Mouse (Mus musculus) ZHBTc4 (cell line): ENCODE measurements around the gene Nat9.

Experiments used
- DNase-seq: peaks from one replicate; pipeline ENCODE4 v3.0.0-alpha.2; 2011; ENCODE audit warnings: low read depth, low spot score

Nat9 gene

DNA sequence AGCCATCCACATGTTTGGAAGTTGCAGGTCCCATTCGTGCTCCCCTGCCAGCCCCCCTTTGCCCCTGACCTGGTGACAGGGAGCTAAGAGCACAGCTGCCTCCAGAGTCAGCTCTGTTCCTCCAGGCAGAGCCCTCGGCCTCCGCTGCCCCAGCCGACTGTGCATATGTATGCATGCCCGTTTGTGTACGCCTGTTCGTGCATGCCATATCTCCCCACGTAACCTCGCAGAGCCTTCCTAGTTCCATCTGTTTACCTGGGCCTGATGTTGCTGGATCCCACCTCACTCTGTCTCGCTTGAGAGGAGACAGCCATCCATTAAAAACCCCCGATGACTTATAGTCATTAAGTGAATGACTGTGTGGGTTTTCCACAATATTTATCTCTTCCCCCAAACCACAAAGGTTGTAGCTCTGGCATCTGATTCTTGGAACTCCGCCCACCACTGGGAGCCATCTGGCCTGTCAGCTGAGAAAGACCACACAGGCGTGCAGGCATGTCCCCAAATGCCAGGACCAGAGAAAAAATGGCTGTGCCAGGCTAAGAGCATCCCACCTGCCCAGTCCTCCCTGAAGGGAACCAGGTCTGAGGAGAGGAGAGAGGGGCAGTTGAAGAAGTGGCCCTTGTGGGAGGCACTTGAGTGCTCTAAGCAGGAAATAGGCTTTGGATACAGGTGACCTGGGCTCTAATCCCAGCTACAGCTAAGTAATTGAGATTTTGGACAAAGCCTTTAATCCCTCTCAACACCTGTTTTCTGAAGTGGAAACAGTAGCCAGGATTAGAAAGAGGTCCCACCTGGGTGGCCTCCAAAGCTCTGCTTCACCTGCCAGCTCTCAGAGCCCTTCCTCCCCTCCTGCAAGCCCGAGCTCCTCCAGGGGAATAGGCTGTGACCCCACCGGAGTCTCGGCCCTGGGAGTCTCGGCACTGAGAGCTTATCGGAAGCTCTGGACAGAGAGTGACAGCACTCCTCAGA lies 30.1 kb upstream of the Nat9 start:
- no peak for DNase-seq

DNA sequence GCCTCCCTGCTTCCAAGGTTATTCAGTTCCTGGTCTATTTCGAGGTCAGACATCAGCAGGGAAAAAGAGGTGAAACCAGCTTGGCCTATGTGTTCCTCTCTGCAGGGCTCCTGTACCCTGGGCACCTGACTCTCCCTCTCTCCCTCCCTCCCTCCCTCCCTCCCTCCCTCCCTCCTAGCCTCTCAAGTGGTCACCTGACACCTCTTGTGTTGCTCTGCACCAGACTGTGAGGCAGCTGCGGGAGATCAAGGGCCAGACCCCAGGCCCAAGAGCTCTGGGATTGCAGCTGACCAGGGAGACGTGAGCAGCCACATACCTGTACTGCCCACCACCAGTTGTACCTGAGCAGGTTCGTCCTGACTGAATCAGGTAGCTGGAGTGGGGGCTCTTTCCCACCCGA lies 27.5 kb upstream of the Nat9 start:
- DNase-seq: peak; percentile 30

GRCm38 (mm10) chr11:115212116-115212515 lies 24.5 kb upstream of the Nat9 start:
- DNase-seq: no peak

DNA sequence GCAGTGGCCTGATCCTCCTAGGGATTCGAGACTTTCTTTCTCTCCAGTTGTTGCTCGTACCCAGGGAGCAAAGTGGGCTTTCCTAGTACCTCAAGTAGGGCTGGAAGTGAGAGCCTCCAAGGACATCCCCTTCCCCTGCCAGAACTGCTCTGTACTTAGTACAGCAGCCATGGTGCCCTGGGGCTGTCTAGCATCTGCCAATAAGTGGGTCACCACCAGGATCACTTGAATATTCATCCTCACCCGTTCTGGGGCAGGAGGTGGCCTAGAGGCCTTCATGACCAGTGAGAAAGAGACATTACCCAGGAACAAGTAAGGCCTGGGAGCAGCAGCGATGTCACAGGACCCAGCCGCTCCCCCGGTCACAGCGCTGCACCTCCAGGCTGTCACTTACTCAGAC lies 22.3 kb upstream of the Nat9 start:
- DNase-seq: no peak

DNA sequence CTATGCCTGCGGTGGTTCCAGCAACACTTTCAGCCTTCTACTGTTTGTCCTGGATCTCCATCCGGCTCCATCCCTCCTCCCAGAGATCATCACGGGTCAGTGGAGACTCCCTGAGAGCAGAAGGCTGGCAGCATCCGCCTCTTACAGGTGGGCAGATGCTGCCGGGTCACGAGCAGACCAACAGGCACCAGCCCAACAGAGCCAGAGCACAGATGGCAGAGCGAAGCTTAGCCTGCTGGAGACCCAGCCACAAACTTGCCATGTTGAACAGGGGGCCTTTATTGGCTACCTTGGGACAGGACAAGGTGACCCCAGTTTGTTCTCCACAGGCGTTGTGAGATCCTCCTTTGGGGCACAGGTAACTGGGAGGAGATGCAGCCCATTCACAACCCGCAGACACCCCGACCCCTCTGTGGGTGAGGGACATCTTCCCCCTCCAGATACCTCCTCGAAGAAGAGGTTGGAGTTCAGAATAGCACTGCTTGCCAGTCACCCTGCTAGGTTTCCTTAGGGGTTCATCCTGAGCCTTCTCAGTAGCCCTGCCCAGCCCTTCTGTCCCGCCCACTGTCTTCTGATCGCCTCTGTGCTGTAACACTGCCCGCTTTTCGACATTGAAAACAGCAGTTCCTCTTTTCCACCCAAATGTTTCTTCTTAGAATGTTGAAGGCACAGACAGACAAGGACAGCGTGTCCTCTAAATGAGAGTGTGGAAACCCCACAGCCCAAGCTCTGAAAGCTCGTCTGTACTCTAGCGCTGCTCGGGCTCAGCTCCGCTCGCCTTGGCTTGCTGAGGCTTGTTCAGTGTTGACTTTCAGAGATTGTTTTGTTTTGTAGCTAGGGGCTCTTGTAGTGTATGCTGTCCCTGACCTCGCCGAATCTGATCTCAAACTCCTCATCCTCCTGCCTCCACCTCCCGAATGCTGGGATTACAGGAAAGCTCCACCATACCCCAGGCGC lies 21.4 kb upstream of the Nat9 start:
- DNase-seq: no peak

GRCm38 (mm10) chr11:115208126-115208525 lies 20.5 kb upstream of the Nat9 start:
- no peak for DNase-seq

DNA sequence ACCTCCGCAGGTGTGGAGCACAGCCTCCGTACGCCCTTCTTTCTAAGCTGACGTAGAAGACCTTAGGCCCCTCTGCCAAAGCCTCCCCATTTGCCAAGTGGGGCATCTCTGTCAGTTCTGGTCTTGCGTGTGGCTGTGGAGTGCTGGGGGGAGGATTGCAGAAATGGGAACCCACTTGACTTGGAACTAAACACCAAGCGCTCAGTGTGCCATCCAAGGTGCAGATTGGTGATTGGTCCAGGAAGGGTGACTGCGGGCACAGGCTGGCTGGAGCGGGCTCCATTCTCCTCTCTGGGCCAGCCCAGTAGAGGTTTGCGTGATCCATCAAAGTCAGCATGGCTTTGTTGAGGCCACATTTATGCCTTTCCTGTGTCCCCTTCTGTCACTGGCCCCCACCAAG lies 15.1 kb upstream of the Nat9 start:
- DNase-seq: no peak

DNA sequence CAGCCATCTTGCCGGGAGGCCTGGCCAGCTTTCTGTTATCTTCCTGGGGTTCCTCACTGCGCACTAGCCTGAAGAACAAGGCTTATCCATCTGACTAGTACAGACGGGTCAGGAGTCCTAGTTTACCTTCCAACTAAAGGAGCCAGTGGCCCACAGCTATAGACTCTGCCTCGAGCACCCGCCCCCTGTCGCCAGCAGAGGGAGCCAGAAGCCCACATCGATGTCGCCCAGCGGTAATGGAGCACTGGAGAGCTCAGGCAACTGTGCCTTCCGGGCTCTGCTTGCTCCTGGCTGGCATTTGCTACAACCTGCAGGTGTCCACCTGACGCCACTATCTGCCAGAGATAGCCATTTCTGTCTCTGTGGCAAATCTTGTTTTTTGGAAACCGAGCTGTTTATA lies 14.7 kb upstream of the Nat9 start:
- DNase-seq: peak; percentile 83

- no peak for DNase-seq
These were observed 12.9 kb upstream of the Nat9 start for GRCm38 (mm10) chr11:115200520-115200919.

DNA sequence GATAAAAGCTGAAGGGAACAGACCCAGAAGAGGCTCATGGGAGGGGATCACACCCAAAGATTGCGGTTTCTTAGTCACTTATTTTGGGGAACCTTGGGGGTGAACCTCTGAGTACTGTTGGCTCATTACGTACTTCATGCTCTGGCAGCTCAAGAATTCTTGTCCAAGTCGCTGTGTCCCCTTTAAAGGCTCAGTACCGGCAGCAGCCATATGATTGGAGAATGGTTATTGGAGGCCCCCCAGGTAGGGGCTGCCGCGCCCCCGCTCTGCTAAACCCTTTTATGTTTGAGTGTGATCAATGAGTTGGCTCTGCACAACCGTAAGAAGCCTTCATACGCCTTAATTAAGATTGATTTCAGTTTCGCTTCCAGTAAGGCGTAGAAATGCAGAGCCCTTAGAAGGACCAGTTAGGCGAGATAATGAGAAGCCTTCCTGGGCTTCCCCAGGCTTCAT lies 11.3 kb upstream of the Nat9 start:
- no peak for DNase-seq

- DNase-seq: no peak
These were observed 9.9 kb upstream of the Nat9 start for GRCm38 (mm10) chr11:115197558-115197957.

GRCm38 (mm10) chr11:115195933-115196332 lies 8.3 kb upstream of the Nat9 start:
- no peak for DNase-seq

- no peak for DNase-seq
These were observed 7.0 kb upstream of the Nat9 start for GRCm38 (mm10) chr11:115194693-115195092.

- DNase-seq: peak; percentile 74
These were observed 4.5 kb upstream of the Nat9 start for GRCm38 (mm10) chr11:115192180-115192579.

GRCm38 (mm10) chr11:115189304-115189703 lies 1.6 kb upstream of the Nat9 start:
- no peak for DNase-seq

GRCm38 (mm10) chr11:115188539-115189231 lies 1.0 kb upstream of the Nat9 start:
- no peak for DNase-seq

- DNase-seq: peak; percentile 100
These were observed 427 bp downstream of the Nat9 start, which contains the start of gene Tmem104 for GRCm38 (mm10) chr11:115187224-115187639. Gene Tmem104 (plus strand): TSS chr11:115187487.

DNA sequence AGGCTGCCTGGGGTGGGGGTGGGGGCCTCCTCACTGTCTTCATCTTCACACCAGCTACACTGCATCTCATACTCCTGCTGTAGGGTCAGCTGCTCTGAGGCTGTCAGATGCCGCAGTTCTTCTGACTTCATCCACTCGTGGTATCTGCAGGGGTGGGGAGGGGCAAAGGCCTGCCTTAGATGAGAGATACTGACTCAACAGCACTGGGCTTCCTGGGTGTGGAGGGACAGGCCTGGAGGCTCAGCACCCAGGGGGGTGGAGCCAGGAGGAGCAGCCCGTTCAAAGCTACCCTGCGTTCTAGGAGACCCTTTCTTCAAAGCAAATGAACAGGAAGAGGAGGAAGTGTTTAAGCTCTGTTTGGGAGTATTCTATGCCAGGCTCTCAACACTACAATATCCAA lies 2.7 kb downstream of the Nat9 start:
- DNase-seq: no peak

DNA sequence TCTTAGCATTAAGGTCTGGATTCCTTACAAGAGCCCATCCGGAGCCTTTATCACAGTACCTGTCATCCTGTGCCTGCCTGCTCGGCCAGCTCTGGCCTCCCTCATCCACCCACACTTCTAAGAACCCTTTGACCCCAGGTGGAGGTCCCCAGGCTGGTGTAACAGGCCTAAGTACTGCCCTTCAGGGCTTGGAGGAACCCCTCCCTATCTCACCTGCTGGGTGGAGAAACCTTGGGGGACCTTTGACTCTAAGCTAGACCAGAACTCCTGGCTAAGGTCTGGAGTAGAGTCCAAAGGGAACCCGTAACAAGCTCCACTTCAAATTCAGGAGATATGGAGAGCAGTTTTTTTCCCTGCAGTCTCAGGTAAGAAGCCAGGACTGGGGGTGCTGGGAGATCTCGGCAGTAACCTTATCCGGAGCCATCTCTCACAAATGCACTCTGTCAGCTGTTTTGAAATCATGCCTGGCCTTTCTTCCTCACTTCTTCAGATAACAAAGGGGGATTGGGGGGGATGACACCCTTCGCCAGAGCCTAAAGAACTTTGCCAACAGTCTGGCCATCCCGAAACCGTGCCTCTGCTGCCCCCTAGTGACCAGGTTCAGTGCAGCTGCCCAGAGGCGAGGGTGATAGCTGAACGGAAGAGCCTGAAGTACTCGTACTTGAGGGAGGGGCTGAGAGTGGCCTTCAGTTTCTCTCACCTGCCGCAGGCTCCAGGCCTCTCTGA lies 5.6 kb downstream of the Nat9 start:
- DNase-seq: peak; percentile 87

DNA sequence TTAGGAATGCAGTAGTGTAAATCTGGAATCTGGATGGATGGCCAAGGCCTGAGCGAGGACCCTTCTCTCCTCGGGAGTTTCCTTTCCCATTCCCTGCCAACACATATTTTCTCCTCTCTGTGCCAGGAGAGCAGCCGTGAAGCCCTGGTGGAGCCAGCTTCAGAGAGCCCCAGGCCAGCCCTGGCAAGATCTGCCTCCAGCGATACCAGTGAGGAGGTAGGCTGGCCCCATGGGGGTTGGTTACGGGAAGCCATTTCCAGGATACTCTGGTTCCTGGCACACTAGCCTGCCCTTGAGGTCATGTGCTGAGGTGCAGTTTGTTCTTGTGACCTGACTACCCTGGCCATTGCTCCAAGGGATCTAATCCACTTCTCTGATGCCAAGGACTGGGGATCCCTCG lies 7.8 kb downstream of the Nat9 start:
- no peak for DNase-seq

GRCm38 (mm10) chr11:115179191-115179590 lies 8.5 kb downstream of the Nat9 start:
- no peak for DNase-seq
